Mouse (Mus musculus) adrenal gland (tissue): ENCODE results near the gene 9430038I01Rik.
"Not testable (repeated sequence)": the region's sequence is repeated elsewhere in the genome, so short reads cannot be mapped to it uniquely, and the experiment has no call there.

Source experiments
- intact Hi-C: fragments of 180-260 bp; cut with DNase I; formaldehyde crosslinking; loops from one replicate; pipeline ENCODE4 v1.15.1; 2025
- long read RNA-seq, 2 experiments: library from polyadenylated mRNA; unstranded; transcript quantifications; one replicate each; pipeline ENCODE4 v2.0.0; 2020; ENCODE audit warnings: borderline replicate concordance in 1 of 2; ENCODE audit not compliant: insufficient replicate concordance in 1 of 2

Gene 9430038I01Rik
- long read RNA-seq, experiment 1, transcript 9430038I01Rik-201 (4 exons, 1,126 nt) = major isoform, 8 of 9 reads
- long read RNA-seq, experiment 1, partial matches to known transcripts = 0 of 9 reads
- long read RNA-seq, experiment 1, other reads (novel, unspliced or antisense) = 0 of 9 reads
- long read RNA-seq, experiment 2, partial matches to known transcripts = 0 of 4 reads
- long read RNA-seq, experiment 2, other reads (novel, unspliced or antisense) = 0 of 4 reads

DNA sequence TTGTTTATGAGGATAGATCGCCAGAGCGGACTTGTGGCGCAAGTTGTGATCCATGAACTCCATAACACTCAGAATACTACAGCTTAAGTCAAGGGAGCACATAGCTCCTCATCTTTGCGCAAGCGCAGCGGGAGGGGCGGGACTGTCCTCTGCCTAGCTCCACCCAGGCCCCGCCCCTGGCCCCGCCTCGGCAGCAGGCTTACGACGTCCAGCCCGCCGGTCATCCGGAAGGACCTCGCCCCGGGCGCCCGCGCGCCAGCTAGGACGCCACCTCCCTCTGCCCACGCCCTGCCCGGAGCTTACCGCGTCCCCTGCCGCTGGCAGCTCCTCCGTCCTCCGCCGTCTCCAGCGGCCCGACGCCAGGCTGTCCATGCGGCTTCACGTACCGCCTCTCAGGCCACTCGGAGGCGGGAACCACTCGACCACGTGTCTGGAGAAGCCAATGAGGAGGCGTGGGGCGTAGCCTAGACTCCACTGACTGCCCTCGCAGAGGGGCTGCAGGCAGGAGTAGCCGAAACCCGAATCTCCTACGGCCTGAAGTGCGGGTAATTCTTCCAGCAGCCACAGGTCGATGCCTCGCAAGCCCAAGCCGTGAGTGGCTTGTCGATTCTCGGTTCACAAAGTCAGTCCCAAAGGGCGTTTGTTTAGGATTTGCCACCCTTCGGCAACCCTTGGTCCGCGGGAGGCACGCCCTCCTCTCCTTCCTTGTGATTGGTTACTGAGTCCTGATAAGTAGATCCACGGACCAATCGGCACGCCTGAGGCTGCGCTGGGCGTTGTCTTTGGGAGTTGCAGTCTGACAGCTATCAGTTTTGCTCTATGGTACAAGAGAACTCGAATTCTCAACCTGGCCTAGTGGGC lies at the start of gene 9430038I01Rik:
Gene 9430038I01Rik, minus strand, starts transcription at position 426 of the 861 bp plus-strand sequence.
- intact Hi-C loops = no loop called here

DNA sequence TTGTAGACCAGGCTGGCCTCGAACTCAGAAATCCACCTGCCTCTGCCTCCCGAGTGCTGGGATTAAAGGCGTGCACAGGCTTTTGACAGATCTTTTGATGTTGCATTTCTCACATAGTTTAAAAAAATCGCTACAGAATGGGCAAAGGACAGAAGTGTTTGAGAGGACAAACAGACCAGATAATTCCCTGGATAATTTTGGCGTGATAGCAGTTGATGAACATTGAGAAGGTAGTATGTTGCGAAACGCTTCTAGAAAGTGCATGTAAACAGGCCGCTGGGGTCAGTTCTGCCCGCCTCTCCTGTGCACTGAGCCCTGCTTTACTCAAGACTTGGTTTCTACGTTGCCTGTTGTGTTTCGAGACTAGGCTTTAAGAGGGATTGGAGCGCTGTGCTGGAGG lies 34.8 kb upstream of the 9430038I01Rik start:
- intact Hi-C loops = no loop called here

DNA sequence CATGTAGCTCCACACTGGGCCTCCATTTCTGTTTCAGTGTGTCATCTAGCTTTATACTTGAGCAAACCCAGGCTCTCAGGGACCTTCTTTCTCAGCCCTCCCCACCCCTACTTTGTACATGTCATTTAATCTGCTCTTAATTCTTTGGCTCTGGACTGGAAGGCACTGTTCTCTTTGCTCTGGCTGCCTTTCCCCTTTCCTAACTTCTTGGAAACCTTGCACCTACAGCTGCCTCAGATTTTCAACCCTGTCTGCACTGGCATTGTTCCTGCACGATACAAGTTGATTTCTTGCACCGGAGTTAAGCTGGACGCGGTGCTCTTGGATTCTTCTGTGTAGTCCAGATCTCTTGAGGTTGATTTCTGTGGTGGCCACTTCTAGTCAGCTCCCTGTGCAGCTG lies 32.4 kb upstream of the 9430038I01Rik start:
- intact Hi-C loops = no loop called here

DNA sequence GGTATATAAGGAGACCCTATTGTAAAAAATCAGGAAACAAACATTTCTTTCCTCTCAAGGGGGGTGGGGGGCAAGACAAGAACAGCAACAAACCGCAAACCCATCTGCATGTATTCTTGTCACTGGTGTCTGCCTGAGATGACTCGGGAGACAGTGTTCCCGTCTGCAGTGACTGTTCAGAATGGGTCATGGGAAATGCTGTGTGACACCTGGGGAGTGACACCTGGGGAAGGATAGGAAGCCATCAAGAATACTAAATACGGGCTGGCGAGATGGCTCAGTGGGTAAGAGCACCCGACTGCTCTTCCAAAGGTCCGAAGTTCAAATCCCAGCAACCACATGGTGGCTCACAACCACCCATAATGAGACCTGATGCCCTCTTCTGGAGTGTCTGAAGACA lies 28.4 kb upstream of the 9430038I01Rik start:
- intact Hi-C loops = not testable (repeated sequence)

DNA sequence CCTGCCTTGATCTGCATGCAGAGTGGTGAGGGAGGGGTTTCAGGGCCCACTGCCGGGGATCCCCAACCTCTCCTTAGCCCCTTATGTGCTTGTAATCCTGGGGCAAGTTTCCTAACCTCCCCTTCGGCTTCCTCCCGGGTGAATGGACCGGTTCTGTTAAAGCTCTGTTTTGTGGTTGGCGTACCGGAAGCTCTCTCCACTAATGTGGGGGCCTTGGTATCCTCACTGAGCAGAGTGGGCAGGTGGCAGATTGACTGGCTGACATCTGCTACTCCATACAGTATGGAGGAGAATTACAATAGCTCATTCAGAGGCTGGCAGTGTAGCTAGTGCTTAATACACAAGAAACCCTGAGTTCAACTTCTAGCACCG lies 27.6 kb upstream of the 9430038I01Rik start:
- intact Hi-C loops = no loop called here

DNA sequence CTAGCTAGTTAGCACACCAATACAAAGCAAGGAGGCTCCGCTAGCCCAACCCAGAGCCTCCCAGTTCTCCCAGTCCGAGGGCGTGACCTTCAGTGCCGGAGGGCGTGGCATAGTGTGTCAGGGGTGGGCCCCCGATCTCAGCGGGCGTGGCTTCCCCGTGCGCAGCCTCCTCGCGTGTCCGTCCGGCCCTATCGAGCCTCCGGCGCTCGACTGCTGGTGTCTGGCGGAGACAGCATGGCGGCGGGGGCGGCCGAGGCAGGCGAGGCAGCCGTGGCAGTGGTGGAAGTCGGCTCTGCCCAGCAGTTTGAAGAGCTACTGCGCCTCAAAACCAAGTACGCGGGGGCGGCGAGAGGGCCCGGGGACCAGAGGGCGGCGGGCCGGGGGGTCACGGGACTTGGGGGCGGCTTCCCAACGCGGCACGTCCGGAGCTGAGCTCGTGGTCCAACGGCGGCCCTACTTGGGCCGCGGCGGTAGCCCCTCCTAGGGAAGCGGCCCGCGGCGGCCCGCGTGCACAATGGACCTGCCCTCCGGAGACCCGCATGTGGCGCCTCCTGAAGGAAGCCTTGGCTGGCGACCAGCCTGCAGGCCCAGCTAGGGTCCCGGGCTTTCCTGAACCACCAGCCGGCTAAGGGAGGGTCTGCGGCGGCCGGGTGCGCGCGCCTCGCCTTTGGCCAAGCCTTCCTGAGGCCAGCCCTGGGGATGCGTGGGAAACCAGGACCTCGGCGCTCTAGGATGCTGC lies 27.0 kb upstream of the 9430038I01Rik start, which contains the start of gene Glrx3:
Gene Glrx3, plus strand, starts transcription at position 175 of the 739 bp plus-strand sequence.
- intact Hi-C loops = no loop called here

DNA sequence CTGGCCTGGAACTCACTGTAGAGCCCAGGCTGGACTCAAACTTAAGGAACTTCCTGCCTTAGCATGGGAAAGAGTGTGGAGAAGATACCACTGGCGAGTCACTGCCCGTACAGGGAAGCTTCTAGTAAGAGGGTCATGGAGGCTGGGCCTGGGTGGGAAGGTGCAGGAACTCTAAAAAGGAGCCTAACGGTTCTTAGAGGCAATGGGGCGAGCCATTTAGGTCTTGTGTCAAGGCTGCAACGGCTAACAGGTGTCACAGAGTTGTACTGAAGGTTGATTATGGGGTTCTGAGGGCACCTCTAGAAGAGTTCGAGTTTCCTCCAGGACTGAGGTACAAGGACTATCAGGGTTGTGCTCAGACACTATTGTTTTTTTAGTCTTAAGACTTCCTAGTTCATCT lies 26.3 kb upstream of the 9430038I01Rik start:
- intact Hi-C loops = no loop called here

DNA sequence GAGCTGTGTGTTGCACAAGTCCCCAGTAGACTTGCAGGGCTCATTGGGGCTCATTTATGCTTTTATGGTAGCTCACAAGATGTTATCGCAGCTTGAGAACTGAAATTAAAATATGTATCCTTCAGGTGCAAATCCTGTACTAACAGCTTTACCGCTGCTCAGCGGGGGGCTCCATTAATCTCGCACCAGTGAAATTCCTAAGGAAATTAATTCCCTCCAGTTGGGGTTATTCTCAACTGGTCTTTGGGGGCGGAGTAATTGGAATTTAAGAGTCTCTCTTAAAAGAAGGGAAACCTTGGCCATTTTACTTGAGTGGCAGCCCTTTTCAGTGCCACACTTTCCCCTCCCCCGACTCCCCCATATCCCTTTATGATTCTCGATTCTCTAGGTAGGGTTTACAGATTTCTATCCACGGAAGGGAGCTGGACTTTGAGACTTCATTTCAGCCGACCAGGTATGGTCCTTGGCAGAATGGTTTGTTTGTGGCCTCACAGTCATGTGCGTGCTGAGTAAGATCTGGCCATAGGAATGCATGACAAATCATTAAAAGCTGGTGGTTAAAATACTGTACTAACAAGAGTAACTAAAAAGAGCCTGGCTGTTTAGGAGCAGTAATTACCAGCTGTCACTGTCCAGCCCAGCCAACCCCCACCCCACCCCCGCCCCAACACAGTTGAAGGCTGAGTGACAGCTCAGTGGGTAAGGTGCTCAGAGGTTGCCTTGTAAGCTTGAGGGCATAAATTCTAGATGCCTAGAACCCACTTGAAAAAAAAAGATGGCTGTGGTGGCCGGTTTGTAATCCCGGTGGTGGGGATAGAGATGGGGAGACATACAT lies 21.4 kb upstream of the 9430038I01Rik start:
- intact Hi-C loops = no loop called here

DNA sequence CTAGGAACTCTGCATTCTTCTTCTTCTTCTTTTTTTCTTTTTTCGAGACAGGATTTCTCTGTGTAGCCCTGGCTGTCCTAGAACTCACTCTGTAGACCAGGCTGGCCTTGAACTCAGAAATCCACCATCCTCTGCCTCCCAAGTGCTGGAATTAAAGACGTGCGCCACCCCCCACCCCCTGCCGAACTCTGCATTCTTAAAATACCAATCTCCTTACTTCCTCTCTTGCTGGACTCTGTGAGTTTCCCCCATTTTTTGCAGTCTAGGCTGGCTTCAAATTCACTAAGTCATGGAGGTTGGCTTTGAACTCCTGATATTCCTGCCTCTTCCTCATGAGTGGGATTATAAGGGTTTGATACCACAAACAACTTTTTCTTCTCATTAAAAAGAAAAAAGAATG lies 16.1 kb upstream of the 9430038I01Rik start:
- intact Hi-C loops = no loop called here

DNA sequence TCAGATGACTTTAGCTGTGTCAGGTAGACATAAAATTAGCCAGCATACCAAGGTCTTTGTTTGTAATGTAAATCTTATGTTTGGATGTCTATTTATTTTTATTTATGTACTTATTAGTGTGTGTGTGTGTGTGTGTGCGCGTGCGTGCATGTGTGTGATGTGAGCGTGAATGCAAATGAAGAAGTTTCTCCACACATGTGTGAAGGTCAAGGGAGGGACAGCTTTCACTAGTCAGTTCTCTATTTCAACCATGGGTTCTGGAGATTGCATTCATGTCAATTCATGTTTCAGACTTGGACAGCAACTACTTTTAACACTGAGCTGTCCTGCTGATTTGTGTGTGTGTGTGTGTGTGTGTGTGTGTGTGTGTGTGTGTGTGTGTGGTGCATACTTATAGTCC lies 10.7 kb upstream of the 9430038I01Rik start:
- intact Hi-C loops = no loop called here

DNA sequence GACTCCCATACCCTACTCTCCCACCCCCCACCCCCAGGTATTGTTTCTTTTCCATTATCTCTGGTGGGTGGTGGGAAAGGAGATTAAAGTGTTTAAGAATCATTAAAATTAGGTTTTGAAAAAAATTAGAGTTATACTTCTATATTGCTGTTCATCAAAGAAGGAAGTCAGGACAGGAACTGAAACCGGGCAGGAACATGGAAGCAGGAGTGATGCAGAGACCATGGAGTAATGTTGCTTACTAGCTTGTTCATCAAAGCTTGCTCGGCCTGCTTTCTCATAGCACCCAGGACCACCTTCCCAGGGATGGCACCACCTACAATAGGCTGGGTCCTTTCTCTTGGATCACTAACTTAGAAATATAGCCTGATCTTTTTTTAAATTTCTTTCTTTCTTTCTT lies 10.0 kb upstream of the 9430038I01Rik start:
- intact Hi-C loops = no loop called here

DNA sequence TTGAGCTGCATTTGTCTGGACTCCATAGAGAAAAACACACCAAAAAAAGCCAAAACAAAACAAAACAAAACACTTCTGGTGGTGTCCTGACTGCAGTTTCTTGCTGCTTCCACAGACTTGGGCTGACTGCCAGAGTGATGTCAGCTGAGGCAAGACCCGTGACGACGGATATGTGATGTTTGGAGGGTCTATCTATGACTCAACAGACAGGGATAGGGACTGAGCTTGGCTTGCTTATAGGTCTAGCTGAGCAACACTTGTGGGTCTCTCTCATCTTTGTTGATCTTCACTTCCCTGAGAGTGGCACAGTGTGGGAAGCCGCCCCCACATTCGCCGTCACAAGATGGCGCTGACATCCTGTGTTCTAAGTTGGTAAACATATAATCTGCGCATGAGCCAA lies 4.1 kb upstream of the 9430038I01Rik start:
- intact Hi-C loops = no loop called here

DNA sequence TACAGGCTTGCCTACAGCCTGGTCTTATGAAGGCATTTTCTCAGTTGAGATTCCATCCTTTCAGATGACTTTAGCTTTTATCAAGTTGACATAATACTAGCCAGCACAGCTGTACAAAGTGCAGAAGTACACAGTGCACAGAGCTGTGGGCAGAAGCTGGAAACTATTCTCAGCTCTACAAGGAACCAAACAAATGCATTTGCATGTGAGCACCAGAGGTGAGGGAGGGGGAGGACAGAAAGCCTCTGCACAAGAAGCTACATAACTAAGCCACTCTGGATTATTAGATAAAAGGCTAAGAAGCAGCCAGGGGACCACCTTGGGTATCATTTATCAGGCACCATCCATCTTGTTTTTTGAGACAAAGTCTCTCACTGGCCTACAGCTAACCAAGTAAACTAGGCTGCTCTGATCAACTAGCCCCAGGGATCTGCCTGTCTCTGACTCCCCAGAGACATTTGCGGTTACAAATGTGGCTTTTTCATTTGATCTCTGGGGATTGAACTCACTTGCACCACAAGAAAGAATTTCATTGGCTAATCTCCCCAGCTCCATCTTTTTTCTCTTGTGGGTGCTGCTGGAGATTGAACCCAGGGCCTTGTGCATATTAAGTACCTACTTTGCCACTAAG lies 3.0 kb downstream of the 9430038I01Rik start:
- intact Hi-C loops = no loop called here

DNA sequence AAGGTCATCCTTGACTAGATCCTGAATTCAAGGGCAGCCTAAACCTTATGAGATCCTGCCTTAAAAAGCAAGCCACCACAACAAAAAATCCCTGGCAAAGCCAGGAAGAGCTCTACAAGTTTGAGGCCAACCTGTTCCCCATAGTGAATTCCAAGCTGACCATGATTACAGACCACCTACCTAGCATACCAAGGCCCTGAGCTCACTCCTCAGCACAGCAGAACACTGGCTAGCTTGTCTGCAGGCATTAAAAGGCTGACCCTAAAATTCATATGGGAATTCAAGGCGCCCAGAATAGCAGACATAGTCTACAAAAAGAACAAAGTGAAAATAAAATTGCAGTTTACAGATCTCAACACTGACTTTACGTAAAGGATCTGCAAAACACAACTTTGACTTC lies 6.4 kb downstream of the 9430038I01Rik start:
- intact Hi-C loops = no loop called here

DNA sequence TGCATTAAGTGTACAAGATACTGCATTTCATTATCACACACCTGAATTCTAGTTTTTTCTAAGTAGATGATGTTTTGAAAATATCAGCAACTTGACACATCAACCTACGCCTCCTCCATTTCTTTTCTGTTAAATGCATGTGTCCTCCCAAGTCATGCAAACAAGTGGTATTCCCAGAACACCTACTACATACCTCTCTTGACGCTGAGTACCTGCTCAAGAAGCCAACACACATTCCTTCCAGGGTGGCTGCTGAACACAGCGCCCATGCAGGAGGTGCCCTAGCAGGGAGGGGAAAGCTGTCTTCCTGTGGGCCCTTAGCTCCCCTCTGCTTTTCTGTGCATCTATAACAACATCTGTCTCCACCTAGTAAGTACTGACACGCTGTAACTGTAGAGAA lies 11.6 kb downstream of the 9430038I01Rik start:
- intact Hi-C loops = no loop called here

DNA sequence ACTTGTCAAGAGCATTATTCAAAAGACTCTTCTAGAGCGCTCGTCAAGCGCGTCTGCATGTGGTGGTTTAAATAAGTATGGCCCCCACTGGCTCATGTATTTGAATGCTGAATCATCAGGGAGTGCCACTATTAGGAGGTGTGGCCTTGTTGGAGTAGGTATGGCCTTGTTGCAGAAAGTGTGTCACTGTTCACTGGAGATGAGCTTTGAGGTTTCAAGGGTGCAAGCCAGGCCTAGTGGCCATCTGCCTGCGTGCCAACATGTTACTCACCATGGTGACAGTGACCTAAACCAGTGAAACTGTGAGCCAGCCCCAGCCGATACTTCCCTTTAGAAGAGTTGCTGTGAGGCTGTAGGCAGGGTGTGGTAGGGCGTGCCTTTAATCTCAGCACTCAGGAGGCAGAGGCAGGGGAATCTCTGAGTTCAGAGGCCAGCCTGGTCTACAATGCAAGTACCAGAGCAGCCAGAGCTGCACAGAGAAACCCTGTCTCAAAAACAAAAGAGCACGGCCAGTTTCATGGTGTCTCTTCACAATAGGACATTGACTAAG lies 13.1 kb downstream of the 9430038I01Rik start:
- intact Hi-C loops = no loop called here

DNA sequence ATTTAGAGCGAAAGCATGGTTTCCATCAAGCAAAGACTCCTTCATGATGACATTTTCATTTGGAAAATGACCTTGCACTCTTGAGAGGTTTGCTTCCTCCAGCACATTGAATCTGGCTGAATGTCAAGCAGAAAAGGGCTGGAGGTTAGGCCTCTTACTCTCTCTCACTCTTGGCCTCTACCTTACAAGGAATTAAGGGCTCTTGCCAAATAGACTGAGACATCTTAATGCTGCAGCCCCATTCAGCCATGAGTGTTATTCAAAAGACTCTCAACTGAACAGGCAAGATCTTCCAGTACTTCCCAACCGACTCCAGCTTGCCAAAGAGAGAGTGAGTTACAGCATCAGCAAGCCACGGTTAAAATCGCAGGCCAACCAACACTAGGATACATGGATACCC lies 15.1 kb downstream of the 9430038I01Rik start:
- intact Hi-C loops = no loop called here

DNA sequence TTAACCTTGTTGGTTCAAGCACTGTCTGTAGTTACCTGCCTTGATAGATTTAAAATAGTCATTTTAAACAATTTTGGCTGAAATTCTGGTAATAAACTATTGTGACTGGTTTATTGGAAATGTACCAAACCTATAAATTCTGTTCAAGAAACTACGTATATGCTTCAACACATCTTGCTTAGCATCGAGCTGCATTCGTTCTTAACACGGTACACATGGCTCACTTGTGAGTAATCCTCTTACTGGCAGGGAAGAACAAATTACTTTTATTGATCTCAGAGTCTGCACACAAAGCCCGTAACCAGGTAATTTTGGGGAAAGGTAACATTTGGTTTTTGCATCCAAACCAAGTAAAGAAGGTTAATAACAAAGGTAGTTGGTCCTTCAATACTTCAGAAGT lies 22.7 kb downstream of the 9430038I01Rik start:
- intact Hi-C loops = no loop called here

DNA sequence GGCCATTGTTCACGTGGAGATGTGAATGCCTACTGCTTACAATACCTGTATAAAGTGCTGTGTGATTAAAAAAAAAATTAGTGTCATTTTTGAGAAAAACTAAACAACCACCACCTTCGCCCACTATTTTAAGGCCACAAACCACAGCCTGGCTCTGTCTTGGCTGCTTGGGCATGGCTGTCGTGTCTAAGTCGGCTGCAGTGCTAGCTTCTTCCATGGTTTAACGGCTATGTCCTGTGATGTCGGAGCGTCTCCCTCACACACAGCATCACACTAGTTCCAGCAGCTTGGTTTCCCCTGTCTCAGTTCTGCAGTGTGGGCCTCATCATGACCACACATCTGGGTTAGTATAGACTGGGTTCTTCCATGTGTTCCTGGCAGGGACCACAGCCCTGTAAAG lies 35.6 kb downstream of the 9430038I01Rik start:
- intact Hi-C loops = no loop called here

DNA sequence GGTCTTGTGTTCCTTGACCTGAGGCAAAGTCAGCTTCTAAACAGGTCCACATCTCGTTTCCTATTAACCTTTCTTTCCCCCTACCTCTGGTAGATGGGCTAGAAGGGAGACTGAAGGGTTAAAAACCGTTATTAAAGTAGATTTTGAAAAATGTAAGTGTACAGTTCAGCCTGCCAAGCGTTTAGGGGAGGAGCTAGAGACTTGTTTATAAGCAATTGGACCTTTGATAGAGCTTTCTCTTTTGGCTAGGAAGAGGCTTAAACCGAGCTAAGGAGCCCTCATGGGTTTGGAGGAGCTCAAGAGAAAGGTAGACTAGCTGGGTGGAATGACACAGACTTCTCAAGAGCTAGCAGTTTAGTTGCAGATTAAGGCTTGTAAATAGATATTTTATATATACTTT lies 38.8 kb downstream of the 9430038I01Rik start:
- intact Hi-C loops = no loop called here
